Mouse (Mus musculus) lung, postnatal 10 days (tissue): ENCODE measurements around the gene Crat.

ENCODE experiments used
- DNase-seq: peaks from one replicate; pipeline ENCODE4 v3.0.0; 2021

Gene Crat

GRCm38 (mm10) chr2:30365281-30366069 is 50.1 kb downstream of the Crat start:
- DNase-seq: no peak

- peak; percentile 100 for DNase-seq
Measured at GRCm38 (mm10) chr2:30363773-30364650, 51.6 kb downstream of the Crat start, which contains the start of gene Miga2. Miga2 (plus strand) TSS chr2:30364233.

GRCm38 (mm10) chr2:30362865-30363264 is 52.7 kb downstream of the Crat start:
- DNase-seq: no peak

- DNase-seq: no peak
Measured at GRCm38 (mm10) chr2:30360626-30361025, 55.0 kb downstream of the Crat start.

GRCm38 (mm10) chr2:30358533-30359531 is 56.8 kb downstream of the Crat start, which contains the start of gene Sh3glb2:
Sh3glb2 (minus strand) TSS chr2:30359337.
- DNase-seq: peak; percentile 87

- DNase-seq: no peak
Measured at GRCm38 (mm10) chr2:30357552-30358510, 57.8 kb downstream of the Crat start.

- DNase-seq: no peak
Measured at GRCm38 (mm10) chr2:30356906-30357305, 58.7 kb downstream of the Crat start.

- DNase-seq: no peak
Measured at GRCm38 (mm10) chr2:30356266-30356665, 59.3 kb downstream of the Crat start.

- no peak for DNase-seq
Measured at GRCm38 (mm10) chr2:30355861-30356260, 59.8 kb downstream of the Crat start.

- peak; percentile 45 for DNase-seq
Measured at GRCm38 (mm10) chr2:30351149-30351548, 64.5 kb downstream of the Crat start.
